8 mouse cellular contexts compared by ENCODE assay signal in the genomic region with DNA sequence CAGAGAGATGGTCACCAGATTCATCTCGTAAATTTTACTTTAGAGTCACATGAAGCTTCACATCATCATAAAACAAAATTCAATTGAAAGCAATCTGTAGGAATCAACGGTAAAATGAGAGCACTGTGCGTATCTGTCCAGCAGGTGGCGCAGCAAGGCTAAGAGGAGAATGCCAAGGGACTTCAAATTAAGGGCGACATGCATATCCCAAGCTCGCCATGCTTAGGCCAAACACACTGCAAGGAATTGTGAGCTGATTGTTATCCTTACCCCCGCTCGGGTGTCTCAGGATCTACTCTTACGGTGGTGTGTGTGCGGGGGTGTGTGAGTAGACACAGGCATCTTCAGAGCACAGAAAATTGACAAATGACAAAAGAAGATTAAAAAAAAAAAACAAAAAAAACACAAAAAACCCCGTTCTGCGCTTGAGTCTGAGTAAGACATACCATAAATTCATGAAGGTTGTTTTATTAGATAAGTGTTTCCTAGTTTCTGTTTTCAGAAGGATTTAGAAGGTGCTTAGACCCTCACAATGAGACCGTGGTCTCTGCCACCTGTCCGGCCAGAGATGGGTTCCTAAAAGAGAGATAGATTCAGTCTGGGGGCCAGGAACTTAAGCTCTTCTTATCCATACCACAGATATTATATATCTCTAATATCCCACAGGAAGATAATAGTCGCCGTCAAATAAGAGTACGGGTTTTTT.
DNase-seq lines count a peak whose midpoint lies in the region; ATAC-seq and TF ChIP-seq lines count a peak whose summit lies in the region.

No protein-coding gene starts in this region.

- 16% methylated on average over 17 of the region's 17 CpGs for WGBS in embryonic facial prominence, embryonic 14.5 days
- WGBS in heart, embryonic 12.5 days: 15% methylated on average over 17 of the region's 17 CpGs
- 17% methylated on average over 17 of the region's 17 CpGs for WGBS in kidney, embryonic 16.5 days
- WGBS in limb, embryonic 15.5 days: 16% methylated on average over 17 of the region's 17 CpGs

- H3K9ac ChIP-seq in embryonic facial prominence, embryonic 14.5 days (ENCODE audit: low read depth, low read length): no peak overlapping the region
- H3K9ac ChIP-seq in heart, embryonic 12.5 days: no peak overlapping the region
- 0 out of 2 replicates have a peak overlapping the region, but pooled peaks have one; percentile 31 for H3K9ac ChIP-seq in kidney, embryonic 16.5 days (replicated peaks; ENCODE audit: low read length)
- no peak overlapping the region for H3K9ac ChIP-seq in limb, embryonic 15.5 days

- H3K4me2 ChIP-seq in embryonic facial prominence, embryonic 14.5 days (ENCODE audit: low read depth, low read length): peak overlapping the region; percentile 44
- H3K4me2 ChIP-seq in heart, embryonic 12.5 days: peak overlapping the region; percentile 57
- H3K4me2 ChIP-seq in kidney, embryonic 16.5 days (replicated peaks; ENCODE audit: low read depth, low read length): peak overlapping the region; percentile 50
- H3K4me2 ChIP-seq in limb, embryonic 15.5 days: peak overlapping the region; percentile 31

- no peaks in the 10 kb centered on the region for H3K36me3 ChIP-seq in embryonic facial prominence, embryonic 14.5 days (ENCODE audit: control insufficient read depth, insufficient read depth, low read length)
- no peaks in the 10 kb centered on the region for H3K36me3 ChIP-seq in heart, embryonic 12.5 days
- no peaks in the 10 kb centered on the region for H3K36me3 ChIP-seq in kidney, embryonic 16.5 days (ENCODE audit: insufficient read depth, low read length)
- H3K36me3 ChIP-seq in limb, embryonic 15.5 days: no peaks in the 10 kb centered on the region
- no peaks in the 10 kb centered on the region for H3K36me3 ChIP-seq in testis, adult 2 months (ENCODE audit: control insufficient read depth, insufficient read depth, low read length)

- H3K27me3 ChIP-seq in embryonic facial prominence, embryonic 14.5 days (replicated peaks; ENCODE audit: control insufficient read depth, insufficient read depth, low read length): no peaks in the 10 kb centered on the region
- no peaks in the 10 kb centered on the region for H3K27me3 ChIP-seq in heart, embryonic 12.5 days (replicated peaks)
- H3K27me3 ChIP-seq in kidney, embryonic 16.5 days (ENCODE audit: insufficient read depth, low read length): no peaks in the 10 kb centered on the region
- H3K27me3 ChIP-seq in limb, embryonic 15.5 days: no peaks in the 10 kb centered on the region
- H3K27me3 ChIP-seq in testis, adult 2 months (ENCODE audit: control insufficient read depth, insufficient read depth, low read length): no peaks in the 10 kb centered on the region

- H3K4me3 ChIP-seq in embryonic facial prominence, embryonic 14.5 days (ENCODE audit: low read depth, low read length): no peak overlapping the region
- no peak overlapping the region for H3K4me3 ChIP-seq in heart, embryonic 12.5 days
- H3K4me3 ChIP-seq in kidney, embryonic 16.5 days (ENCODE audit: low read length): peak overlapping the region; percentile 11
- H3K4me3 ChIP-seq in limb, embryonic 15.5 days: peak overlapping the region; percentile 10; the same call in 1 of the 2 replicates
- H3K4me3 ChIP-seq in testis, adult 2 months (ENCODE audit: control insufficient read depth, low read depth, low read length): peak overlapping the region; percentile 42; the same call in 1 of the 2 replicates

- peak; percentile 84 for DNase-seq in 3T3-L1 (ENCODE audit: low read depth, low spot score)
- peak; percentile 43 to 45 for DNase-seq in adrenal gland, postnatal 4 days (ENCODE audit: low spot score in 2 of 2)
- peak; percentile 87 for DNase-seq in embryonic facial prominence, embryonic 14.5 days (ENCODE audit: low spot score)
- DNase-seq in neural tube, embryonic 10.5 days (ENCODE audit: extremely low spot score, low spot score): peak; percentile 78

- H3K27ac ChIP-seq in embryonic facial prominence, embryonic 14.5 days (replicated peaks; ENCODE audit: low read depth, low read length): no peak overlapping the region
- H3K27ac ChIP-seq in heart, embryonic 12.5 days (ENCODE audit: poor library complexity, severe bottlenecking): no peak overlapping the region
- no peak overlapping the region for H3K27ac ChIP-seq in kidney, embryonic 16.5 days (ENCODE audit: low read length)
- no peak overlapping the region for H3K27ac ChIP-seq in limb, embryonic 15.5 days
- no peak overlapping the region for H3K27ac ChIP-seq in testis, adult 2 months (ENCODE audit: control insufficient read depth, insufficient read depth, low read depth, low read length)

- H3K4me1 ChIP-seq in embryonic facial prominence, embryonic 14.5 days (ENCODE audit: control insufficient read depth, insufficient read depth, low read length): no peaks in the 10 kb centered on the region
- no peaks in the 10 kb centered on the region for H3K4me1 ChIP-seq in heart, embryonic 12.5 days (replicated peaks)
- H3K4me1 ChIP-seq in kidney, embryonic 16.5 days (ENCODE audit: insufficient read depth, low read length): 0 out of 2 replicates have a peak, but pooled peaks cover 6% of the 10 kb centered on the region
- peaks cover 2% of the 10 kb centered on the region; the same call in 1 of the 2 replicates for H3K4me1 ChIP-seq in limb, embryonic 15.5 days
- H3K4me1 ChIP-seq in testis, adult 2 months (ENCODE audit: control insufficient read depth, insufficient read depth, low read length): no peaks in the 10 kb centered on the region

- no peak for TF ChIP-seq POLR2A in testis, adult 2 months (IDR thresholded peaks at IDR 0.05; ENCODE audit: control insufficient read depth, low read depth, low read length)

- H3K9me3 ChIP-seq in embryonic facial prominence, embryonic 14.5 days (ENCODE audit: control insufficient read depth, low read length): no peaks in the 10 kb centered on the region
- 0 out of 2 replicates have a peak, but pooled peaks cover 2% of the 10 kb centered on the region for H3K9me3 ChIP-seq in heart, embryonic 12.5 days (replicated peaks)
- peaks cover 3% of the 10 kb centered on the region; the same call in 1 of the 2 replicates for H3K9me3 ChIP-seq in kidney, embryonic 16.5 days (ENCODE audit: low read length)
- H3K9me3 ChIP-seq in limb, embryonic 15.5 days: no peaks in the 10 kb centered on the region

- no peak for ATAC-seq in embryonic facial prominence, embryonic 14.5 days (ENCODE audit: low read depth)
- ATAC-seq in heart, embryonic 12.5 days (ENCODE audit: insufficient number of reproducible peaks, low FRiP score): no peak
- ATAC-seq in kidney, embryonic 16.5 days (ENCODE audit: low FRiP score, low TSS enrichment): peak; percentile 81
- no peak for ATAC-seq in limb, embryonic 15.5 days (ENCODE audit: insufficient number of reproducible peaks, low FRiP score, low TSS enrichment, low read depth)

- peak; percentile 80 for TF ChIP-seq CTCF in testis, adult 2 months (IDR thresholded peaks at IDR 0.05; ENCODE audit: control insufficient read depth, insufficient read depth, insufficient replicate concordance, low read depth, low read length)

Comparison
In these comparisons a context has a peak if more than half of its experiments do, and no peak if none do; other contexts are left out.
1. H3K4me3 ChIP-seq: peak in kidney, embryonic 16.5 days (single experiment), limb, embryonic 15.5 days (single experiment) and testis, adult 2 months (single experiment); none in embryonic facial prominence, embryonic 14.5 days (single experiment) and heart, embryonic 12.5 days (single experiment).
2. Peak in every context shown above with its lines, with median percentiles within 50 percentile points of each other: DNase-seq and H3K4me2 ChIP-seq.